Mouse (Mus musculus): ENCODE data around the gene Rnf166.

DNA sequence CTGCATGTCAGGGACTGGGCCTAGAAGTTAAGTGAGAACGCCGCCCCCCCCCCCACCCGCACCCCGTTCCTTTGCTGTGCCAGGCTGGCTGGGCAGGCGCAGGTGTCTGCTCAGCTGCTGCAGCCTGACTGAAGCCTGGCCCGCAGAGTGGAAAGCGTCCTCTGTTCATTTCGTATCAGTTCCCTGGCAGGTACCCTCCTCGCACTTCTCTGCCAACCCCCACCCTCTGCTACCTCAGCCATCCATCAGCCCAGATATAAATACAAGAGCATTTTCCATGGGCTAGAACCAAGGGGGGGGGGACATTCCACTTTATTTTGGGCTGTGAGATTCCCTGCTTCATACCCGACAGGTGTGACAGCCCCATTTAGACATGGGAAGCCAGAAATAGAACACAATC lies 23.7 kb downstream of the Rnf166 start:
- TF ChIP-seq MAX (IDR thresholded peaks at IDR 0.05; ENCODE audit: low read depth): no peak
- TF ChIP-seq POLR2A (IDR thresholded peaks at IDR 0.05; ENCODE audit: insufficient read length, low read depth): no peak
- TF ChIP-seq TCF12 (IDR thresholded peaks at IDR 0.05; ENCODE audit: insufficient read depth, poor library complexity, severe bottlenecking): no peak

Measured in myocyte (in vitro differentiated cells).